Mouse (Mus musculus): ENCODE results near the gene Chst3. TPM values are rescaled to one million over a fixed set of nuclear protein-coding genes. Genes with fewer than 3 reads are reported as not detected.
"Not testable (repeated sequence)": the region's sequence is repeated elsewhere in the genome, so short reads cannot be mapped to it uniquely, and the experiment has no call there.

The Chst3 gene
- polyA plus RNA-seq, 1 experiment from 2014 or later = 2.5 TPM

DNA sequence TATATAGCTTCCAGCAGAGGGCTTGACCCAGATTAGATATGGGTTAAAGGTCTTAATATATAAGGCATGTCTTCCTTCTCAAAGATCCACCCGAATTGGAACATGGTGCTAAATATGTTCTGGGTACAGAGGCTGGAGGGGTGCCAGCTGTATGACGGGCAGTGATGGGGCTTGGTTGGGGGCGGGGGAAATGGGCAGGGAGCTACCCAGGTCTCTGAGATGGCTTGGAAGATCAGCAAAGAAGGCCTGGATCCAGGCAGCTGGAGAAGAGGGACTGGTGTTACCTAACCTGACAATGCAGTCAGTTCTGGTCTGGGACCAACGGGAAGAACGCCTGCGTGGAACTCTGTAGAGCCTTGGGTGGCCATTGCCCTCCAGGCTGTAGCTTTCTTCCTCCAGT is 10.1 kb upstream of the Chst3 start:
- Histone ChIP-seq H3K4me2 (no peak overlapping the region), H3K27ac (no peak overlapping the region), H3K9ac (no peak overlapping the region), H3K27me3 (no peaks in the 10 kb centered on the region), H3K4me1 (no peaks in the 10 kb centered on the region), H3K4me3 (no peak overlapping the region), H3K36me3 (no peaks in the 10 kb centered on the region), H3K9me3 (no peaks in the 10 kb centered on the region)
- ATAC-seq (ENCODE audit: borderline replicate concordance, extremely low read depth, low FRiP score, low TSS enrichment) = no peak
- 83% methylated on average over 6 of the region's 6 CpGs for WGBS

DNA sequence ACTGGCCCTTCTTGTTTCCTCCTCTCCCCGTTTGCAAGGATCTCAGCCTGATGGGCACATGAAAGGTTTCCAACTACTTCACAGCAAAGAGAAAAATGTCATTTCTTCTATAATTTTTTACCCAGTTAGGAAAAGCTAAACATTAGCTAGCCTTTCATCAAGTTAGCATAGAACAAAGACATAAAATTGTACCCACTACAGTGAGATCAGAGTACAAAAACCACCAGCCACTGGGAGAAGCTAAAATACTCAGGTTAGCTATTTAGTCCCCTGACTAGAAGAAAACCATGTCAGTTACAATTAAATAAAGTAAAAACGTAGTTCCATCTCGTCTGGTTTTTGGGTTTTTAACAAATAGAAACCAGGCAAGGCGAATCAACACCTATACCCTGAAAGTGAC is 8.6 kb upstream of the Chst3 start:
- no peak for ATAC-seq (ENCODE audit: borderline replicate concordance, extremely low read depth, low FRiP score, low TSS enrichment)
- no peak overlapping the region for H3K27ac ChIP-seq

DNA sequence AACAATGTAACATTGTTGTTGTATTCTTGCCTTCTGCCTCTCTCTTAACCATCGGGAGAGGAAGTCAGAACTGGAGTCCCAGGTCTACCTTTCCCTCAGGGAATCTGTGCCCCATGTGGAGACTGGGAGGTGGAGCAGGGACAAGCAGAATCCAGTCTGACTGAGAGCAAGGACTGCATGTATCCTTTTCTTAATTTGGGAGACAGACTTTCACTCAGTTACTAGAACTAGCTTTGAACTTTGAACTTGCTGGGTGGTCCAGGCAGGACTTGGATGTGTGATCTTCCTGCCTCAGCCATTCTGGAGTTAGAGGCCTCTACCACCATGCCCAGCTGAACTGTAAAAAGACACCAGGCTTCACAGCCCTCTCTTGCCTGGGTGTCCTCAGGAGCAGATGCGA is 5.5 kb upstream of the Chst3 start:
- 64% methylated on average over 2 of the region's 2 CpGs for WGBS
- no peaks in the 10 kb centered on the region for H3K9me3 ChIP-seq
- ATAC-seq (ENCODE audit: borderline replicate concordance, extremely low read depth, low FRiP score, low TSS enrichment) = no peak

More for the DNA sequence above, 8.6 kb upstream of the Chst3 start:
- 60% methylated on average over 4 of the region's 4 CpGs for WGBS
- no peaks in the 10 kb centered on the region for H3K36me3 ChIP-seq
- H3K4me1 ChIP-seq = no peaks in the 10 kb centered on the region
- H3K4me3 ChIP-seq = no peak overlapping the region
- no peaks in the 10 kb centered on the region for H3K9me3 ChIP-seq
- H3K27me3 ChIP-seq = no peaks in the 10 kb centered on the region
- H3K4me2 ChIP-seq = no peak overlapping the region
- no peak overlapping the region for H3K9ac ChIP-seq

DNA sequence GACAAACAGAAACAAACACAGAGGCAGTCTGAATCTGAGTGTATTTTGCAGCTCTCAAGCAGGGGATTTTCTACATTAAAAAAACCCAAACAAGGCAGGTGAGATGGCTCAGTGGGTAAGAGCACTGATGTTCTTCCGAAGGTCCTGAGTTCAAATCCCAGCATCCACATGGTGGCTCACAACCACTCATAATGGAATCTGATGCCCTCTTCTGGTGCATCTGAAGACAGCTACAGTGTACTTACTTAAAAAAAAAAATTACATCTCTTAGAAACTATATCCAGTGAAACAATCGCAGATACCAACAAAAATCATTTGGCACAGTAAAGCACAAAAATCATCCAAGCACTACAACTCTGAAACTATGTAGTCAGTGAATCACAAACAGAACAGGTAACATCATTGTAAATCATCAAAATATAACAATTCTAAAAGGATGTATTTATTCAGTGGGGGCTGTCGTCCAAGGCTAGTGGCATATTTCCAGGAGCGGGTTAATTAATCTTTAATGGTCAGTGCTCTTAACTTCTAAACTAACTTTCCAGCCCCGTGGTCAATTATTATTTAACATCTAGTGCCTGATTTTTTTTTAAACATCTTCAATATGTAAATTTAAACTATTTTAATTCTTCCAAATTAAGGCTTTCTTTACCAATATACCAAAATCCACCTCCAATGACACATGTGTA is 2.7 kb upstream of the Chst3 start:
- ATAC-seq (ENCODE audit: borderline replicate concordance, extremely low read depth, low FRiP score, low TSS enrichment); H3K27me3 ChIP-seq; H3K9me3 ChIP-seq; H3K9ac ChIP-seq; H3K4me2 ChIP-seq; H3K27ac ChIP-seq; H3K4me3 ChIP-seq; H3K36me3 ChIP-seq: not testable (repeated sequence)
- H3K4me1 ChIP-seq = peaks cover 32% of the 10 kb centered on the region
- 75% methylated on average over 5 of the region's 5 CpGs for WGBS

More for the DNA sequence above, 5.5 kb upstream of the Chst3 start:
- H3K27me3 ChIP-seq = no peaks in the 10 kb centered on the region
- H3K4me3 ChIP-seq = no peak overlapping the region
- H3K27ac ChIP-seq = no peak overlapping the region
- H3K9ac ChIP-seq = no peak overlapping the region
- H3K4me2 ChIP-seq = no peak overlapping the region
- H3K4me1 ChIP-seq = peaks cover 8% of the 10 kb centered on the region; the same call in 1 of the 2 replicates
- H3K36me3 ChIP-seq = no peaks in the 10 kb centered on the region

- ATAC-seq (ENCODE audit: borderline replicate concordance, extremely low read depth, low FRiP score, low TSS enrichment) = no peak
- no peak overlapping the region for H3K9ac ChIP-seq
- no peaks in the 10 kb centered on the region for H3K9me3 ChIP-seq
- H3K36me3 ChIP-seq = no peaks in the 10 kb centered on the region
- H3K4me1 ChIP-seq = peaks cover 39% of the 10 kb centered on the region
- WGBS = 69% methylated on average over 4 of the region's 4 CpGs
- H3K4me3 ChIP-seq = no peak overlapping the region
- 0 out of 2 replicates have a peak, but pooled peaks cover 6% of the 10 kb centered on the region for H3K27me3 ChIP-seq
- no peak overlapping the region for H3K27ac ChIP-seq
- H3K4me2 ChIP-seq = no peak overlapping the region; the same call in 1 of the 2 replicates
Measured at GRCm38 (mm10) chr10:60220607-60221006, 1.5 kb upstream of the Chst3 start.

GRCm38 (mm10) chr10:60220042-60220523 is 1.0 kb upstream of the Chst3 start:
- no peak overlapping the region for H3K27ac ChIP-seq
- H3K9ac ChIP-seq = no peak overlapping the region
- H3K4me3 ChIP-seq = no peak overlapping the region
- 0 out of 2 replicates have a peak, but pooled peaks cover 6% of the 10 kb centered on the region for H3K27me3 ChIP-seq
- H3K4me2 ChIP-seq = peak overlapping the region; percentile 88
- H3K36me3 ChIP-seq = no peaks in the 10 kb centered on the region
- H3K4me1 ChIP-seq = peaks cover 45% of the 10 kb centered on the region
- 77% methylated on average over 5 of the region's 5 CpGs for WGBS
- no peak for ATAC-seq (ENCODE audit: borderline replicate concordance, extremely low read depth, low FRiP score, low TSS enrichment)
- H3K9me3 ChIP-seq = no peaks in the 10 kb centered on the region

- Histone ChIP-seq H3K36me3 (no peaks in the 10 kb centered on the region), H3K27me3 (0 out of 2 replicates have a peak, but pooled peaks cover 6% of the 10 kb centered on the region), H3K27ac (peak overlapping the region; percentile 83), H3K9ac (peak overlapping the region; percentile 73), H3K4me2 (peak overlapping the region; percentile 88), H3K4me3 (peak overlapping the region; percentile 74), H3K4me1 (peaks cover 61% of the 10 kb centered on the region), H3K9me3 (no peaks in the 10 kb centered on the region)
- ATAC-seq (ENCODE audit: borderline replicate concordance, extremely low read depth, low FRiP score, low TSS enrichment) = no peak
- WGBS = 7% methylated on average over 18 of the region's 18 CpGs
Measured at GRCm38 (mm10) chr10:60218033-60218590, 948 bp downstream of the Chst3 start.

GRCm38 (mm10) chr10:60216331-60217095 is 2.5 kb downstream of the Chst3 start:
- Histone ChIP-seq H3K36me3 (no peaks in the 10 kb centered on the region), H3K27ac (no peak overlapping the region), H3K4me1 (peaks cover 77% of the 10 kb centered on the region), H3K27me3 (0 out of 2 replicates have a peak, but pooled peaks cover 6% of the 10 kb centered on the region), H3K9me3 (no peaks in the 10 kb centered on the region), H3K4me3 (no peak overlapping the region), H3K9ac (no peak overlapping the region), H3K4me2 (peak overlapping the region; percentile 88; the same call in 1 of the 2 replicates)
- ATAC-seq (ENCODE audit: borderline replicate concordance, extremely low read depth, low FRiP score, low TSS enrichment) = no peak
- WGBS = 84% methylated on average over 11 of the region's 11 CpGs

GRCm38 (mm10) chr10:60215077-60215960 is 3.7 kb downstream of the Chst3 start:
- 45% methylated on average over 14 of the region's 14 CpGs for WGBS
- Histone ChIP-seq H3K4me3 (no peak overlapping the region), H3K27ac (no peak overlapping the region; the same call in 1 of the 2 replicates), H3K4me1 (peaks cover 77% of the 10 kb centered on the region), H3K9me3 (no peaks in the 10 kb centered on the region), H3K27me3 (0 out of 2 replicates have a peak, but pooled peaks cover 6% of the 10 kb centered on the region), H3K4me2 (no peak overlapping the region), H3K36me3 (no peaks in the 10 kb centered on the region), H3K9ac (no peak overlapping the region)
- no peak for ATAC-seq (ENCODE audit: borderline replicate concordance, extremely low read depth, low FRiP score, low TSS enrichment)

- H3K27me3 ChIP-seq = 0 out of 2 replicates have a peak, but pooled peaks cover 6% of the 10 kb centered on the region
- H3K4me3 ChIP-seq = no peak overlapping the region
- 31% methylated on average over 11 of the region's 11 CpGs for WGBS
- H3K9me3 ChIP-seq = no peaks in the 10 kb centered on the region
- no peak overlapping the region for H3K4me2 ChIP-seq
- peaks cover 69% of the 10 kb centered on the region for H3K4me1 ChIP-seq
- no peaks in the 10 kb centered on the region for H3K36me3 ChIP-seq
- H3K27ac ChIP-seq = peak overlapping the region; percentile 8
- H3K9ac ChIP-seq = no peak overlapping the region
- no peak; the same call in 1 of the 2 replicates for ATAC-seq (ENCODE audit: borderline replicate concordance, extremely low read depth, low FRiP score, low TSS enrichment)
Measured at GRCm38 (mm10) chr10:60212589-60213379, 6.3 kb downstream of the Chst3 start.
